Mouse (Mus musculus): ENCODE measurements around the gene Ppp1r18.

DNA sequence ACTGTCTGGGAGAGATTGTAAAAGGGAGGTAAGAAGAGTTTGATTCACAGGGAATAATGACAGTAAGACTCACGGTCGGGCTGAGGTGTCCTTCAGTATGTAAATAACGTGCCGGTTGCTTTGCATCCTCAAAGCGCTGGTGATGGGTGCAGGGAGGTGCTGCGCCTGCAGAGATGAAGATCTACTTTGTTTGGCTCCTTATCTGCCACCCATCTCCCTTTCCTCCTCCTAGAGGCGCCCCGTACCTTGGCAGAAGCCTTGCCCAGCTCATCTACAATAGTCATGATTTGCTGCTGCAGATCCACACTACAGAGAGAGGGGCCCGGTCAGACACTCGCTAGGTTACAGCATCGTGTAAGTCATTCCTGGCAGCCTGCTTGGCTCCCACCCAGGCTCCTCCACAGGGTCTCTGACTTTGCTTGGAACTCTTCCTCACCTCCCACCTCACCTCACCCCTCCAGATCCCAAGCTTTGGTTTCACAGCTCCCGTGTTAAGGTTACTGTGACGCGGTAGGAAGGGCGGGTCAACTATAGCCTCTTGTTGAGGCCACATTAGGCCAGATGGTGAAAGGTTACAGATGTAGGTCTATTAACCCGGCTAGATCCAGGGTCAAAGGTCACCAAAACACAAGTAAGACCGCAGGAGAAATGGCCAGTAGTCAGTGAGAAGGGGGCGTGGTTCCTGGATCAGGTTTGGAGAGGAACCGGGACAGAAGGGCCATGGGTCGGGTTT lies 44.0 kb downstream of the Ppp1r18 start:
- TF ChIP-seq CTCF (conservative IDR thresholded peaks at IDR 0.05; ENCODE audit: insufficient read depth, insufficient read length, low read depth, low read length) (no peak), POLR2A (IDR thresholded peaks at IDR 0.05; ENCODE audit: low read depth, low read length) (no peak)
